Mouse (Mus musculus): Measurements from ENCODE around the gene Olfr125. TPM values are rescaled to one million over a fixed set of nuclear protein-coding genes. Genes with fewer than 3 reads are reported as not detected.

The Olfr125 gene
- polyA plus RNA-seq (2014; fragmentation: Illumina TruSeq; extraction: RNeasy Lipid Tissue Mini Kit (QIAGEN cat#74804); ENCODE audit: low read depth, low replicate concordance), result not detected

GRCm38 (mm10) chr17:37832649-37833048 lies at the start of gene Olfr125:
Gene Olfr125 (plus strand): TSS chr17:37832949.

DNA sequence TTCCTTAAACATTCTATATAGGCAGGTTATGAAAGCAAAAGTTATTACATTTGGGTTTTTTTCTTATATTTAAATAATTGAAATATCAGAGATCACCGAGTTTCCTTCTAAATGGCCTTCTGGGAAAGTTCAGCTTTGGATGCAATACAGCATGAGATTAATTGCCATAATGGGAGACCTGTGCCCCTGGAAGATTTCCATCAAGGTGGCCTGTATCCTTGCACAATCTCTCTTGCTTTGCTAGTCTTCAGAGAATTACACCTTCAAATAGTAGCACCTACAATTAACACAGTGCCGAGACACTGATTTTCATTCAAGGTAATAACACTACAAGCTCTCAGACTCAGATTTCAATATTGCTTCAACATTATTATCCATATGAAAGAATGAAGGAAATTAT lies 39.5 kb upstream of the Olfr125 start, which contains the start of gene Olfr123:
Gene Olfr123, plus strand, starts transcription at position 301 of the 400 bp plus-strand sequence.

GRCm38 (mm10) chr17:37799588-37799987 lies 33.2 kb upstream of the Olfr125 start, which contains the start of gene Olfr124:
Gene Olfr124 (plus strand): TSS chr17:37799888.

GRCm38 (mm10) chr17:37847183-37847582 lies 14.4 kb downstream of the Olfr125 start, which contains the start of gene Olfr126:
Gene Olfr126 (plus strand): TSS chr17:37847483.

Other genes starting within 250 kb of the Olfr125 start
- not detected for gene Olfr114, start 240.2 kb upstream of the Olfr125 start, polyA plus RNA-seq (2014; fragmentation: Illumina TruSeq; extraction: RNeasy Lipid Tissue Mini Kit (QIAGEN cat#74804); ENCODE audit: low read depth, low replicate concordance)
- gene Olfr115, start 205.8 kb upstream of the Olfr125 start, polyA plus RNA-seq (2014; fragmentation: Illumina TruSeq; extraction: RNeasy Lipid Tissue Mini Kit (QIAGEN cat#74804); ENCODE audit: low read depth, low replicate concordance), result not detected
- gene Olfr116, start 205.8 kb upstream of the Olfr125 start, polyA plus RNA-seq (2014; fragmentation: Illumina TruSeq; extraction: RNeasy Lipid Tissue Mini Kit (QIAGEN cat#74804); ENCODE audit: low read depth, low replicate concordance), result not detected
- not detected for gene Olfr117, start 169.2 kb upstream of the Olfr125 start, polyA plus RNA-seq (2014; fragmentation: Illumina TruSeq; extraction: RNeasy Lipid Tissue Mini Kit (QIAGEN cat#74804); ENCODE audit: low read depth, low replicate concordance)
- gene Olfr118, start 166.0 kb upstream of the Olfr125 start, polyA plus RNA-seq (2014; fragmentation: Illumina TruSeq; extraction: RNeasy Lipid Tissue Mini Kit (QIAGEN cat#74804); ENCODE audit: low read depth, low replicate concordance), result not detected
- gene Olfr119, start 136.4 kb upstream of the Olfr125 start, polyA plus RNA-seq (2014; fragmentation: Illumina TruSeq; extraction: RNeasy Lipid Tissue Mini Kit (QIAGEN cat#74804); ENCODE audit: low read depth, low replicate concordance), result not detected
- gene Olfr120, start 111.1 kb upstream of the Olfr125 start, polyA plus RNA-seq (2014; fragmentation: Illumina TruSeq; extraction: RNeasy Lipid Tissue Mini Kit (QIAGEN cat#74804); ENCODE audit: low read depth, low replicate concordance), result not detected
- gene Olfr121, start 84.1 kb upstream of the Olfr125 start, polyA plus RNA-seq (2014; fragmentation: Illumina TruSeq; extraction: RNeasy Lipid Tissue Mini Kit (QIAGEN cat#74804); ENCODE audit: low read depth, low replicate concordance), result not detected
- gene Olfr122, start 64.3 kb upstream of the Olfr125 start, polyA plus RNA-seq (2014; fragmentation: Illumina TruSeq; extraction: RNeasy Lipid Tissue Mini Kit (QIAGEN cat#74804); ENCODE audit: low read depth, low replicate concordance), result not detected
- not detected for gene Olfr123, start 39.4 kb upstream of the Olfr125 start, polyA plus RNA-seq (2014; fragmentation: Illumina TruSeq; extraction: RNeasy Lipid Tissue Mini Kit (QIAGEN cat#74804); ENCODE audit: low read depth, low replicate concordance)
- not detected for gene Olfr124, start 33.1 kb upstream of the Olfr125 start, polyA plus RNA-seq (2014; fragmentation: Illumina TruSeq; extraction: RNeasy Lipid Tissue Mini Kit (QIAGEN cat#74804); ENCODE audit: low read depth, low replicate concordance)
- not detected for gene Olfr126, start 14.5 kb downstream of the Olfr125 start, polyA plus RNA-seq (2014; fragmentation: Illumina TruSeq; extraction: RNeasy Lipid Tissue Mini Kit (QIAGEN cat#74804); ENCODE audit: low read depth, low replicate concordance)
- not detected for gene Olfr127, start 67.5 kb downstream of the Olfr125 start, polyA plus RNA-seq (2014; fragmentation: Illumina TruSeq; extraction: RNeasy Lipid Tissue Mini Kit (QIAGEN cat#74804); ENCODE audit: low read depth, low replicate concordance)
- not detected for gene Olfr128, start 87.6 kb downstream of the Olfr125 start, polyA plus RNA-seq (2014; fragmentation: Illumina TruSeq; extraction: RNeasy Lipid Tissue Mini Kit (QIAGEN cat#74804); ENCODE audit: low read depth, low replicate concordance)
- gene Olfr761, start 120.1 kb downstream of the Olfr125 start, polyA plus RNA-seq (2014; fragmentation: Illumina TruSeq; extraction: RNeasy Lipid Tissue Mini Kit (QIAGEN cat#74804); ENCODE audit: low read depth, low replicate concordance), result not detected
- gene Olfr129, start 227.1 kb downstream of the Olfr125 start, polyA plus RNA-seq (2014; fragmentation: Illumina TruSeq; extraction: RNeasy Lipid Tissue Mini Kit (QIAGEN cat#74804); ENCODE audit: low read depth, low replicate concordance), result not detected
- gene Olfr130, start 231.0 kb downstream of the Olfr125 start, polyA plus RNA-seq (2014; fragmentation: Illumina TruSeq; extraction: RNeasy Lipid Tissue Mini Kit (QIAGEN cat#74804); ENCODE audit: low read depth, low replicate concordance), result not detected